Mouse (Mus musculus): ENCODE measurements at regions not wholly inside any gene's neighbourhood (a gene's known extent, or its start where the extent isn't known, plus 50 kb on each side); places are given as distances from the start of the nearest gene placed in this dataset.
"Not testable (repeated sequence)": the region's sequence is repeated elsewhere in the genome, so short reads cannot be mapped to it uniquely, and the experiment has no call there.

DNA sequence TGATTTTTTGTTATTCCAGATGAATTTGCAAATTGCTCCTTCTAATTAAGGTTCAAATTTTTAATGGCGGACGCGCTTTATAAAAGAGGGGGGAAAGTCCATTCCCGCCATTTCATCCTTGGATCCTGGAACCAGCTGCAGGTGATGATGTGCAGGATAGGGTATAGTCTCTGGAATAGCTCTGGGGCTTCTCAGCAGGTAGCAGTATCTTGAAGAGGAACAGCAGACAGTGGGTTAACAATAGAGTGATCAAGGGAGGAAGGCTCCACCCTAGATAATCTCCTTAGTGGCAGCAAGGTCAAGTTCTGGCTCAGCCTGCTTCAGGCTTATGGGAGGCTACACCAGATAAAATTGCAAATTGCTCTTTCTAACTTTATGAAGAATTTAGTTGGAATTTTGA lies 224.0 kb upstream of the Slc39a10 start:
- not testable (repeated sequence) for TF ChIP-seq CTCF (IDR thresholded peaks at IDR 0.05; ENCODE audit: insufficient read depth, low read length); POLR2A (IDR thresholded peaks at IDR 0.05; ENCODE audit: borderline replicate concordance, extremely low read depth, low read depth, low read length)

All from lung, adult 2 months (tissue).